In the genomic region with DNA sequence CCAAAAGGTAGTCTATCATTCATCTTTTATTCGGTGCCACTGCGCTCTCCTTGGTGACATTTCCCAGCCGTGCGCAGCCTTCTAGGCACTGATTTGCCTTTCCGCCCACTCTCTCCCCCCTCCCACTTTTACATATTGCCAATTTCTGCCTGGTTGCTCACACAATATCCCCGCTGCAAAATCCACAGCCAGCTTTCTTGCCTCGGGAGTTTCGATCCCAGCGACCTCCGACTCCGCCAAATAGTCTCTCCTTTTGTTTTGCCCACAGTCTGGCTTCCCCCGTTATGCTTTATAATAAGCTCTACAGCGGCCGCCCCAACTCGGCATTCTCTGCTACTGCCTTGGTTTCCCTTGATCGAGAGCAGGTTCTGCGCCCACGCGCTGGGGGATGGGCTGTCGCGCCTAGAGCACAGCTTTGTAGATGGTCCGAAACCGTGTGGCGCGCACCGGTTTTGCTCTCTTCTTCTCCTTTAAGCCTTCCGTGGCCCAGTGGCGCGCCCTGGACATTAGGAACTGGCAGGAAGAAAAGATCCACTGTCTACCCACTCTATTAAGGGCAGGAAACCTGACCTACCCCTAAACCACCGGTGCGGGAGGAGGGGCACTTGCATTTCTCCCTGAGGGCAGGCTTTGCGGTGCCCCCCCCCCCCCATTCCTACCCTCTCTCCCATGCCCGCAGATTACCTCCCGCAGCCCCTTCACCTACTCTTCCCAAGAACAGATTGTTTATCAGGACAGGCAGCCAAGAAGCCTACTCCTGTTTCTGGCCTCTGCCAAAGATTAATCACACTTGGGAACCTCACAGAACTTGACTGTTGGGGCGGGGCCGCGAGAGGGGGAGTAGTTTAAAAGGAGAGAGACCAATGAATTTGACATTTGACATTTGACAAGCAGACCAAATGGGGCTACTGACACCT, we compare ENCODE assay signal across 7 mouse cellular contexts. TPM values are rescaled to one million over a fixed set of nuclear protein-coding genes. Genes with fewer than 3 reads are reported as not detected.
DNase-seq lines count a peak whose midpoint lies in the region; ATAC-seq lines count a peak whose summit lies in the region.

No protein-coding gene starts in this region.

- peak; percentile 93 for DNase-seq in Muller cell, postnatal 12 days (ENCODE audit: inconsistent ontology term)
- DNase-seq in hindbrain, embryonic 14.5 days (ENCODE audit: low spot score) = peak; percentile 69
- DNase-seq in limb, embryonic 10.5 days (ENCODE audit: low spot score) = peak; percentile 71
- DNase-seq in midbrain, embryonic 10.5 days (ENCODE audit: low spot score) = peak; percentile 80
- peak; percentile 50 for DNase-seq in spleen, adult 12 weeks (ENCODE audit: low spot score)

- peak overlapping the region; percentile 71 for H3K9ac ChIP-seq in forebrain, embryonic 16.5 days (replicated peaks; ENCODE audit: low read depth, low read length)
- H3K9ac ChIP-seq in hindbrain, embryonic 14.5 days = peak overlapping the region; percentile 63

- H3K27ac ChIP-seq in forebrain, embryonic 16.5 days (ENCODE audit: low read length) = peak overlapping the region; percentile 100
- peak overlapping the region; percentile 100 for H3K27ac ChIP-seq in hindbrain, embryonic 14.5 days
- H3K27ac ChIP-seq in limb, embryonic 10.5 days = peak overlapping the region; percentile 92
- peak overlapping the region; percentile 94 for H3K27ac ChIP-seq in midbrain, embryonic 10.5 days (replicated peaks)

- WGBS in forebrain, embryonic 16.5 days = under 1% methylated on average over 36 of the region's 37 CpGs
- under 1% methylated on average over 37 of the region's 37 CpGs for WGBS in hindbrain, embryonic 14.5 days
- WGBS in limb, embryonic 10.5 days = under 1% methylated on average over 37 of the region's 37 CpGs
- WGBS in midbrain, embryonic 10.5 days = under 1% methylated on average over 37 of the region's 37 CpGs

- no peaks in the 10 kb centered on the region for H3K9me3 ChIP-seq in forebrain, embryonic 16.5 days (ENCODE audit: control insufficient read depth, low read length)
- no peaks in the 10 kb centered on the region for H3K9me3 ChIP-seq in hindbrain, embryonic 14.5 days (ENCODE audit: control insufficient read depth, low read length)
- H3K9me3 ChIP-seq in limb, embryonic 10.5 days (replicated peaks) = no peaks in the 10 kb centered on the region
- no peaks in the 10 kb centered on the region for H3K9me3 ChIP-seq in midbrain, embryonic 10.5 days (replicated peaks)

- no peaks in the 10 kb centered on the region for H3K27me3 ChIP-seq in forebrain, embryonic 16.5 days (replicated peaks; ENCODE audit: control insufficient read depth, insufficient read depth, low read length)
- no peaks in the 10 kb centered on the region for H3K27me3 ChIP-seq in hindbrain, embryonic 14.5 days (ENCODE audit: control insufficient read depth, insufficient read depth, low read length)
- peaks cover 9% of the 10 kb centered on the region; the same call in 1 of the 2 replicates for H3K27me3 ChIP-seq in limb, embryonic 10.5 days (ENCODE audit: low read depth, poor library complexity, severe bottlenecking)
- H3K27me3 ChIP-seq in midbrain, embryonic 10.5 days (ENCODE audit: low read depth, poor library complexity, severe bottlenecking) = peaks cover 22% of the 10 kb centered on the region

- peak overlapping the region; percentile 82 for H3K4me2 ChIP-seq in forebrain, embryonic 16.5 days (ENCODE audit: low read length)
- H3K4me2 ChIP-seq in hindbrain, embryonic 14.5 days (replicated peaks) = peak overlapping the region; percentile 90

- H3K4me1 ChIP-seq in forebrain, embryonic 16.5 days (replicated peaks; ENCODE audit: control insufficient read depth, insufficient read depth, low read length) = peaks cover 86% of the 10 kb centered on the region
- H3K4me1 ChIP-seq in hindbrain, embryonic 14.5 days (replicated peaks; ENCODE audit: control insufficient read depth, insufficient read depth, low read length) = peaks cover 86% of the 10 kb centered on the region
- H3K4me1 ChIP-seq in limb, embryonic 10.5 days = peaks cover 96% of the 10 kb centered on the region
- H3K4me1 ChIP-seq in midbrain, embryonic 10.5 days = peaks cover 98% of the 10 kb centered on the region

- H3K36me3 ChIP-seq in forebrain, embryonic 16.5 days (ENCODE audit: control insufficient read depth, insufficient read depth) = no peaks in the 10 kb centered on the region
- no peaks in the 10 kb centered on the region for H3K36me3 ChIP-seq in hindbrain, embryonic 14.5 days (replicated peaks; ENCODE audit: control insufficient read depth, insufficient read depth)
- no peaks in the 10 kb centered on the region for H3K36me3 ChIP-seq in limb, embryonic 10.5 days
- H3K36me3 ChIP-seq in midbrain, embryonic 10.5 days = no peaks in the 10 kb centered on the region

- peak; percentile 33; the same call in 1 of the 2 replicates for ATAC-seq in cerebellum, adult (ENCODE audit: insufficient number of reproducible peaks, low FRiP score, low TSS enrichment)
- ATAC-seq in forebrain, embryonic 16.5 days = peak; percentile 7; the same call in 1 of the 2 replicates
- no peak for ATAC-seq in hindbrain, embryonic 14.5 days (ENCODE audit: low FRiP score)

- H3K4me3 ChIP-seq in forebrain, embryonic 16.5 days (replicated peaks; ENCODE audit: low read length) = peak overlapping the region; percentile 40
- peak overlapping the region; percentile 13 for H3K4me3 ChIP-seq in hindbrain, embryonic 14.5 days (replicated peaks; ENCODE audit: low read length)
- H3K4me3 ChIP-seq in limb, embryonic 10.5 days = peak overlapping the region; percentile 55
- H3K4me3 ChIP-seq in midbrain, embryonic 10.5 days = peak overlapping the region; percentile 57

RNA-seq across cellular contexts. Expression of a gene that starts 7.4 kb away (rescaled TPM):
- polyA plus RNA-seq in forebrain, embryonic 16.5 days (2015; fragmentation: Nextera tagmentation; extraction: Ambion mirVana) = 67.0 and 74.0 TPM in 2 replicates
- polyA plus RNA-seq in hindbrain, embryonic 14.5 days (2014; fragmentation: Nextera tagmentation; extraction: Ambion mirVana) = 64.5 and 65.5 TPM in 2 replicates
- polyA plus RNA-seq in limb, embryonic 10.5 days (2016; fragmentation: Nextera tagmentation; extraction: Ambion mirVana) = 11.9 and 22.6 TPM in 2 replicates
- 28.6 and 39.6 TPM in 2 replicates for polyA plus RNA-seq in midbrain, embryonic 10.5 days (2016; fragmentation: Nextera tagmentation; extraction: Ambion mirVana)

RNA-seq across cellular contexts. Expression of a gene that starts 54.8 kb away (rescaled TPM):
- 61.5 and 62.7 TPM in 2 replicates for polyA plus RNA-seq in forebrain, embryonic 16.5 days (2015; fragmentation: Nextera tagmentation; extraction: Ambion mirVana)
- 46.8 and 52.1 TPM in 2 replicates for polyA plus RNA-seq in hindbrain, embryonic 14.5 days (2014; fragmentation: Nextera tagmentation; extraction: Ambion mirVana)
- polyA plus RNA-seq in limb, embryonic 10.5 days (2016; fragmentation: Nextera tagmentation; extraction: Ambion mirVana) = 31.8 and 37.7 TPM in 2 replicates
- 33.2 and 35.5 TPM in 2 replicates for polyA plus RNA-seq in midbrain, embryonic 10.5 days (2016; fragmentation: Nextera tagmentation; extraction: Ambion mirVana)
